Mouse (Mus musculus) liver, postnatal 0 days (tissue): ENCODE measurements around the gene Ccl4.

ENCODE experiments used
- CTCF ChIP-seq: sonication (generic); IDR thresholded peaks from 2 replicates; pipeline ENCODE4 v1.5.1; 2016; ENCODE audit warnings: antibody characterized with exemption, low read depth
- EP300 ChIP-seq: IDR thresholded peaks from 2 replicates; pipeline ENCODE4 v1.6.1; 2016; ENCODE audit warnings: antibody characterized with exemption, low read depth, mild to moderate bottlenecking

DNA sequence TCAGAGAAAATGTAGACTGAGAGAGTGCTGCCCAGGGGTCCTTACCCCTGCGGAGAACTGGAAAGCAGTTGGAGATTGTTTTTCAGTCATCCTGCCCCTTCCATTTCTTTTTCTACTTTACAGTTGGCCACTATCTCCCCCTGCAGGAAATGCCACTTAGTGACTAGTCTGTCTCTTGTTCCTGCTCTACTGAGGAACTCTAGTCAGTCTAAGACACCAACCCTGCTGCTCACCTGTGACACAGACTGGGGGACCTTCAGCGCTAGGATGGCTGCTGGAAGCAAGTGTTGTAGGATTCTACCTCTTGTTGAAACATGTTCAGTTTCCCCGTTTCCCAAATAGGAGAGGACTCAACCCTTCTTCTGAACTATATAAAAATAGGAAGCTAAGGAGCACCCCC, 22.9 kb upstream of the Ccl4 start:
- TF ChIP-seq CTCF (peak; percentile 64), EP300 (no peak)
